Mouse (Mus musculus): ENCODE data around the gene Btbd11.

- TF ChIP-seq CTCF (IDR thresholded peaks at IDR 0.05; ENCODE audit: low read depth, low read length) (no peak), POLR2A (IDR thresholded peaks at IDR 0.05; ENCODE audit: insufficient read depth, low read length) (no peak)
Observed at GRCm38 (mm10) chr10:85502656-85503055, 116.0 kb downstream of the Btbd11 start.
